Mouse (Mus musculus) myocyte (in vitro differentiated cells): Measurements from ENCODE around the gene Zfp697.
"Not testable (repeated sequence)": the region's sequence is repeated elsewhere in the genome, so short reads cannot be mapped to it uniquely, and the experiment has no call there.

Experiments used
- MYOD1 ChIP-seq, 3 experiments: IDR thresholded peaks; one replicate each; pipeline ENCODE4 v1.6.1; 2011; ENCODE audit warnings: control low read depth in 2 of 3, low read depth in 2 of 3, mild to moderate bottlenecking in 2 of 3, moderate library complexity in 1 of 3; ENCODE audit not compliant: insufficient read length in 2 of 3, control insufficient read depth in 1 of 3
- MYOG ChIP-seq, 3 experiments: IDR thresholded peaks; one replicate each; pipeline ENCODE4 v1.6.1; 2011; ENCODE audit warnings: control low read depth in 2 of 3, low read depth in 2 of 3, mild to moderate bottlenecking in 2 of 3; ENCODE audit not compliant: insufficient read length in 2 of 3, control insufficient read depth in 1 of 3, insufficient read depth in 1 of 3
- POLR2A ChIP-seq: IDR thresholded peaks from one replicate; pipeline ENCODE4 v1.6.1; 2011; ENCODE audit warnings: low read depth, mild to moderate bottlenecking, control low read depth, moderate library complexity; ENCODE audit not compliant: insufficient read length
- POLR2AphosphoS2 ChIP-seq: IDR thresholded peaks from one replicate; pipeline ENCODE4 v1.6.1; 2011; ENCODE audit warnings: low read depth, control low read depth; ENCODE audit not compliant: insufficient read length
- REST ChIP-seq: IDR thresholded peaks from one replicate; pipeline ENCODE4 v1.6.1; 2011; ENCODE audit warnings: mild to moderate bottlenecking, control low read depth, moderate library complexity; ENCODE audit not compliant: insufficient read depth, insufficient read length
- SRF ChIP-seq: IDR thresholded peaks from one replicate; pipeline ENCODE4 v1.6.1; 2011; ENCODE audit warnings: low read depth; ENCODE audit not compliant: control insufficient read depth, insufficient read length

- TF ChIP-seq POLR2A; REST; MYOG (IDR thresholded peaks at IDR 0.05; ENCODE audit: control insufficient read depth in 1 of 3, insufficient read depth in 1 of 3, insufficient read length in 2 of 3, low read depth in 2 of 3); MYOD1 (IDR thresholded peaks at IDR 0.05; ENCODE audit: control insufficient read depth in 1 of 3, insufficient read length in 2 of 3, low read depth in 2 of 3); POLR2AphosphoS2; SRF: not testable (repeated sequence)
Observed at GRCm38 (mm10) chr3:98616244-98616643, 234.0 kb downstream of the Zfp697 start.
